ENCODE assay signal across 31 mouse cellular contexts in genomic region chr11:94464170-94464569, GRCm38 (mm10). TPM values are rescaled to one million over a fixed set of nuclear protein-coding genes. Genes with fewer than 3 reads are reported as not detected.
A peak's percentile ranks its signal among the peaks of the same experiment; 100 is the strongest.
DNase-seq lines count a peak whose midpoint lies in the region; ATAC-seq lines count a peak whose summit lies in the region.
"Had no signal": no experiment of that assay in that cellular context is flagged by ENCODE, and none has a peak within 500 bp of the region (broad histone marks: within the 10 kb centered on the region; RNA-seq: fewer than 3 reads in every experiment).

No protein-coding gene starts in this region.

- ATAC-seq in hindbrain, embryonic 13.5 days (ENCODE audit: low FRiP score) = no peak
- ATAC-seq in hindbrain, embryonic 11.5 days (ENCODE audit: low FRiP score) = no peak
- ATAC-seq in kidney, embryonic 14.5 days (ENCODE audit: low FRiP score, low TSS enrichment) = no peak
- ATAC-seq in neural tube, embryonic 11.5 days (ENCODE audit: insufficient read depth, low FRiP score, low TSS enrichment) = no peak
- ATAC-seq: forebrain, embryonic 16.5 days; liver, postnatal 0 days; Patski had no signal

- H3K9ac ChIP-seq in hindbrain, embryonic 13.5 days = no peak overlapping the region; the same call in 1 of the 2 replicates
- H3K9ac ChIP-seq in hindbrain, embryonic 11.5 days (ENCODE audit: low read depth, low read length) = no peak overlapping the region
- H3K9ac ChIP-seq in kidney, embryonic 14.5 days (ENCODE audit: low read depth, low read length) = no peak overlapping the region
- no peak overlapping the region for H3K9ac ChIP-seq in neural tube, embryonic 11.5 days (ENCODE audit: low read length)
- H3K9ac ChIP-seq: embryonic facial prominence, embryonic 12.5 days; heart, embryonic 12.5 days; hindbrain, embryonic 15.5 days; intestine, embryonic 15.5 days; liver, postnatal 0 days had no signal

- H3K27ac ChIP-seq in hindbrain, embryonic 13.5 days = peak overlapping the region; percentile 58; the same call in 1 of the 2 replicates
- no peak overlapping the region for H3K27ac ChIP-seq in hindbrain, embryonic 11.5 days (ENCODE audit: low read depth, low read length)
- no peak overlapping the region for H3K27ac ChIP-seq in kidney, embryonic 14.5 days (ENCODE audit: low read depth, low read length)
- H3K27ac ChIP-seq in neural tube, embryonic 11.5 days (ENCODE audit: low read depth, low read length) = 0 out of 2 replicates have a peak overlapping the region, but pooled peaks have one; percentile 27
- H3K27ac ChIP-seq: embryonic facial prominence, embryonic 12.5 days; gastrocnemius, adult 2 months; heart, adult 2 months; intestine, embryonic 15.5 days; stomach, postnatal 0 days had no signal

- no peak overlapping the region for H3K4me2 ChIP-seq in hindbrain, embryonic 13.5 days
- H3K4me2 ChIP-seq in hindbrain, embryonic 11.5 days (replicated peaks; ENCODE audit: low read depth, low read length) = no peak overlapping the region
- no peak overlapping the region for H3K4me2 ChIP-seq in kidney, embryonic 14.5 days (replicated peaks; ENCODE audit: low read depth, low read length)
- H3K4me2 ChIP-seq in neural tube, embryonic 11.5 days (ENCODE audit: low read depth) = no peak overlapping the region
- H3K4me2 ChIP-seq: embryonic facial prominence, embryonic 12.5 days; heart, embryonic 12.5 days; hindbrain, embryonic 15.5 days; intestine, embryonic 15.5 days; liver, embryonic 11.5 days; midbrain, embryonic 11.5 days had no signal

- DNase-seq in hindbrain, embryonic 11.5 days (ENCODE audit: low spot score) = no peak
- DNase-seq in kidney, adult 8-10 months = peak; percentile 44 to 49
- no peak for DNase-seq in neural tube, embryonic 11.5 days (ENCODE audit: low spot score)
- no peak for DNase-seq in neural tube, embryonic 10.5 days (ENCODE audit: extremely low spot score, low spot score)
- peak; percentile 52 for DNase-seq in yolk sac, embryonic 10.5 days (ENCODE audit: low spot score)
- DNase-seq in urinary bladder, postnatal 14 days (ENCODE audit: low spot score) = no peak
- DNase-seq: adrenal gland, postnatal 14 days; cerebellum, adult 11-12 months; cerebellum, adult 9-11 months; embryo, embryonic 11 days; gastrocnemius, adult 2 months; heart, adult 2 months; layer of hippocampus, adult 9-11 months; liver, postnatal 0 days; lung, postnatal 36 days; right cerebral cortex, postnatal 4 days; thymus, adult 18-20 months; thymus, postnatal 25 days had no signal

- H3K27me3 ChIP-seq in hindbrain, embryonic 13.5 days = no peaks in the 10 kb centered on the region
- H3K27me3 ChIP-seq in hindbrain, embryonic 11.5 days (ENCODE audit: control insufficient read depth, insufficient read depth, low read length) = no peaks in the 10 kb centered on the region; the same call in 1 of the 2 replicates
- H3K27me3 ChIP-seq in kidney, embryonic 14.5 days (ENCODE audit: control insufficient read depth, insufficient read depth, low read length) = no peaks in the 10 kb centered on the region
- no peaks in the 10 kb centered on the region for H3K27me3 ChIP-seq in neural tube, embryonic 11.5 days (ENCODE audit: control insufficient read depth, insufficient read depth, low read length)
- H3K27me3 ChIP-seq: embryonic facial prominence, embryonic 12.5 days; hindbrain, embryonic 15.5 days; intestine, embryonic 15.5 days; Patski had no signal

- H3K4me1 ChIP-seq in hindbrain, embryonic 13.5 days (replicated peaks) = peaks cover 55% of the 10 kb centered on the region
- H3K4me1 ChIP-seq in hindbrain, embryonic 11.5 days (replicated peaks; ENCODE audit: control insufficient read depth, insufficient read depth, low read length) = peaks cover 14% of the 10 kb centered on the region
- H3K4me1 ChIP-seq in kidney, embryonic 14.5 days (ENCODE audit: control insufficient read depth, insufficient read depth, low read length) = peaks cover 28% of the 10 kb centered on the region
- H3K4me1 ChIP-seq in neural tube, embryonic 11.5 days (ENCODE audit: control insufficient read depth, insufficient read depth, low read length) = peaks cover 30% of the 10 kb centered on the region

- H3K4me3 ChIP-seq in hindbrain, embryonic 13.5 days = no peak overlapping the region
- no peak overlapping the region for H3K4me3 ChIP-seq in hindbrain, embryonic 11.5 days (ENCODE audit: low read depth, low read length)
- H3K4me3 ChIP-seq in kidney, embryonic 14.5 days (ENCODE audit: low read length) = no peak overlapping the region
- H3K4me3 ChIP-seq in neural tube, embryonic 11.5 days (ENCODE audit: low read depth, low read length) = no peak overlapping the region
- H3K4me3 ChIP-seq: embryonic facial prominence, embryonic 12.5 days; gastrocnemius, adult 2 months; heart, adult 2 months; heart, embryonic 12.5 days; hindbrain, embryonic 15.5 days; intestine, embryonic 15.5 days had no signal

- H3K36me3 ChIP-seq in hindbrain, embryonic 13.5 days = peaks cover 36% of the 10 kb centered on the region
- H3K36me3 ChIP-seq in hindbrain, embryonic 11.5 days (ENCODE audit: control insufficient read depth, insufficient read depth, low read length) = no peaks in the 10 kb centered on the region
- H3K36me3 ChIP-seq in kidney, embryonic 14.5 days (ENCODE audit: control insufficient read depth, insufficient read depth, low read length) = peaks cover 2% of the 10 kb centered on the region
- no peaks in the 10 kb centered on the region for H3K36me3 ChIP-seq in neural tube, embryonic 11.5 days (ENCODE audit: control insufficient read depth, insufficient read depth, low read length)
- H3K36me3 ChIP-seq: heart, embryonic 12.5 days; intestine, embryonic 15.5 days had no signal

- 42% methylated on average over 2 of the region's 2 CpGs for WGBS in hindbrain, embryonic 13.5 days
- WGBS in hindbrain, embryonic 11.5 days = 50% methylated on average over 2 of the region's 2 CpGs
- WGBS in kidney, embryonic 14.5 days = 10% methylated on average over 2 of the region's 2 CpGs
- 22% methylated on average over 2 of the region's 2 CpGs for WGBS in neural tube, embryonic 11.5 days

- no peaks in the 10 kb centered on the region for H3K9me3 ChIP-seq in hindbrain, embryonic 13.5 days
- H3K9me3 ChIP-seq in hindbrain, embryonic 11.5 days (ENCODE audit: control insufficient read depth, low read length) = no peaks in the 10 kb centered on the region
- no peaks in the 10 kb centered on the region for H3K9me3 ChIP-seq in kidney, embryonic 14.5 days (ENCODE audit: control insufficient read depth, low read length)
- H3K9me3 ChIP-seq in neural tube, embryonic 11.5 days (ENCODE audit: control insufficient read depth, low read length) = no peaks in the 10 kb centered on the region
- H3K9me3 ChIP-seq: embryonic facial prominence, embryonic 12.5 days; heart, embryonic 12.5 days; hindbrain, embryonic 15.5 days; intestine, embryonic 15.5 days had no signal

RNA-seq across cellular contexts. Expression of gene Cacna1g, which starts 9.8 kb away (rescaled TPM):
- polyA plus RNA-seq in hindbrain, embryonic 13.5 days (2015; fragmentation: Nextera tagmentation; extraction: Ambion mirVana) = 13.6 and 14.2 TPM in 2 replicates
- polyA plus RNA-seq in hindbrain, embryonic 11.5 days (2014; fragmentation: Nextera tagmentation; extraction: Ambion mirVana) = 10.9 and 19.3 TPM in 2 replicates
- polyA plus RNA-seq in kidney, embryonic 14.5 days (2014; fragmentation: Nextera tagmentation; extraction: Ambion mirVana) = 8.7 and 14.1 TPM in 2 replicates
- polyA plus RNA-seq in neural tube, embryonic 11.5 days (2014; fragmentation: Nextera tagmentation; extraction: Ambion mirVana) = 9.0 and 10.0 TPM in 2 replicates

RNA-seq across cellular contexts. Expression of gene Spata20, which starts 21.8 kb away (rescaled TPM):
- polyA plus RNA-seq in hindbrain, embryonic 13.5 days (2015; fragmentation: Nextera tagmentation; extraction: Ambion mirVana) = 0.17 and 0.56 TPM in 2 replicates
- polyA plus RNA-seq in hindbrain, embryonic 11.5 days (2014; fragmentation: Nextera tagmentation; extraction: Ambion mirVana) = not detected in 2 replicates
- 0.07 and 0.23 TPM in 2 replicates for polyA plus RNA-seq in kidney, embryonic 14.5 days (2014; fragmentation: Nextera tagmentation; extraction: Ambion mirVana)
- 0.23 TPM in 1 of 2 replicates, not detected in the other for polyA plus RNA-seq in neural tube, embryonic 11.5 days (2014; fragmentation: Nextera tagmentation; extraction: Ambion mirVana)
- polyA plus RNA-seq: heart, embryonic 12.5 days; limb, embryonic 11.5 days; liver, embryonic 11.5 days; liver, postnatal 0 days; midbrain, embryonic 11.5 days; spleen, adult 2 months had no signal

RNA-seq across cellular contexts. Expression of gene Epn3, which starts 35.6 kb away (rescaled TPM):
- 0.44 and 0.90 TPM in 2 replicates for polyA plus RNA-seq in hindbrain, embryonic 13.5 days (2015; fragmentation: Nextera tagmentation; extraction: Ambion mirVana)
- polyA plus RNA-seq in hindbrain, embryonic 11.5 days (2014; fragmentation: Nextera tagmentation; extraction: Ambion mirVana) = 0.80 and 1.3 TPM in 2 replicates
- 13.4 and 16.4 TPM in 2 replicates for polyA plus RNA-seq in kidney, embryonic 14.5 days (2014; fragmentation: Nextera tagmentation; extraction: Ambion mirVana)
- polyA plus RNA-seq in neural tube, embryonic 11.5 days (2014; fragmentation: Nextera tagmentation; extraction: Ambion mirVana) = 0.68 and 0.72 TPM in 2 replicates

RNA-seq across cellular contexts. Expression of gene Mycbpap, which starts 57.4 kb away (rescaled TPM):
- polyA plus RNA-seq in hindbrain, embryonic 13.5 days (2015; fragmentation: Nextera tagmentation; extraction: Ambion mirVana) = 3.2 and 3.8 TPM in 2 replicates
- 2.1 and 3.3 TPM in 2 replicates for polyA plus RNA-seq in hindbrain, embryonic 11.5 days (2014; fragmentation: Nextera tagmentation; extraction: Ambion mirVana)
- polyA plus RNA-seq in kidney, embryonic 14.5 days (2014; fragmentation: Nextera tagmentation; extraction: Ambion mirVana) = 1.6 and 2.6 TPM in 2 replicates
- 1.4 and 3.2 TPM in 2 replicates for polyA plus RNA-seq in neural tube, embryonic 11.5 days (2014; fragmentation: Nextera tagmentation; extraction: Ambion mirVana)

Comparison
In these comparisons a context has a peak if more than half of its experiments do, and no peak if none do; other contexts are left out.
1. H3K27ac ChIP-seq: peak in hindbrain, embryonic 13.5 days (single experiment) and neural tube, embryonic 11.5 days (single experiment); none in hindbrain, embryonic 11.5 days (single experiment) and kidney, embryonic 14.5 days (single experiment).
2. DNase-seq: peak in kidney, adult 8-10 months (2 of 2) and yolk sac, embryonic 10.5 days (single experiment); none in hindbrain, embryonic 11.5 days (single experiment), neural tube, embryonic 11.5 days (single experiment), neural tube, embryonic 10.5 days (single experiment) and urinary bladder, postnatal 14 days (single experiment).